Mouse (Mus musculus): Measurements from ENCODE around the gene Chrnb1. TPM values are rescaled to one million over a fixed set of nuclear protein-coding genes. Genes with fewer than 3 reads are reported as not detected.

Chrnb1 gene
- total RNA-seq, 2 experiments from 2014 or later = 0.66 to 0.81 TPM

DNA sequence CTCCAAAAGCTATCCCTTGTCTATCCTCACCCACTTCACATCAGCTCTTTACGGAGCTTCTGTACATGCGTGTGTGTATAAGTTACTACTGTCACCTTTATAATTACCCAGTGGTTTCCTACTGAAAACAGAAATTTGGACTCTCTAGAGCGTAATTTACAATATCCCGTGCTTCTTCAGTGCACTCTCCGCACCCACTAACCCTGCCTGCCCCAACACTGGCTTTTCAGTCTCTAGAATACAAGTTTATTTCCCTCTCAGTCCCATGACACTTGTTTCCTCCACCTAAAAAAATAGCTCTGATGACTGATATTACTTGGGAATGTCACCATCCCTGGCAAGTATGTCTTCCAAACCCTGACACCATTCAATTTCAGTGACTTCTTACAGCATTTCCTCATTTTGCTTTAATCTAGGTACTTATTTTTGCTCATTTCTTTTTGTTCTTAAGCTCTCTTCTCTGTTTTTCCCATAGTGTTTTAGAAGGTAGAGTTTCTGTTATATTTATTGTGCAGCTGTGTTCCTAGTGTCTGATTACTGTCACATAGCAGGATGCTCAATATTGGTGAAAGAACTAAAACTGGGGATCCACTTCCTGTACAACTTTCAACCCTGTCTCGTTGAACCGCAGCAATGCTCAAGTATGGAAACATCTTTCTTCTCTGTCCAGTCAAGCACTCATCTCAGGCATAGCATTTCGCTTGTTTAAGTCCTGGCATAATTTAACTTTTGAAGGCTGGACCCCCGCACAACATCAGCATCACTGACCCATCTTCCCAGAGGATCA, 38.2 kb downstream of the Chrnb1 start:
- no peak for DNase-seq (ENCODE audit: low spot score in 2 of 2)
- intact Hi-C loops (cut with DNase I) = loop anchor here (2.0 kb wide), 1 partner anchor 79 kb away; the partner anchor contains the start of gene Nlgn2

DNA sequence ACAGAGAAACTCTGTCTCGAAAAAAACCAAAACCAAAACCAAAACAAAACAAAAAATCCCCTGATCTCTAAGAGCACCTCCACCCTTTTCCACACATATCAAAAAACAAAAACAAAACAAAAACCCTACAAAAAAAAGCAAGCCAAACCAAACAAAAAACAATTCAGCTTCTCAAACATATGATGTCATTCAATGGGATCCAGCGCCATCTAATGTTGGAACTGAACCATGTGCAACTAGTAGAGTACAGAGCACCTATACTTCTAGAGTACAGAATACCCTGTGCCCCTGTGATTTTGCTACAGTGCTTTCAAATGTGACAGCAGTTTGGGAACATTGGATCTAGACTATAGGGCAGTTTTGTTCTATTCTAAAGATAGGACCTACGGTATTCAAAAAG, 41.0 kb downstream of the Chrnb1 start:
- DNase-seq (ENCODE audit: low spot score in 2 of 2) = no peak
- intact Hi-C loops (cut with DNase I) = loop anchor here (1.0 kb wide), 1 partner anchor 72 kb away; the partner anchor contains the start of gene Senp3

DNA sequence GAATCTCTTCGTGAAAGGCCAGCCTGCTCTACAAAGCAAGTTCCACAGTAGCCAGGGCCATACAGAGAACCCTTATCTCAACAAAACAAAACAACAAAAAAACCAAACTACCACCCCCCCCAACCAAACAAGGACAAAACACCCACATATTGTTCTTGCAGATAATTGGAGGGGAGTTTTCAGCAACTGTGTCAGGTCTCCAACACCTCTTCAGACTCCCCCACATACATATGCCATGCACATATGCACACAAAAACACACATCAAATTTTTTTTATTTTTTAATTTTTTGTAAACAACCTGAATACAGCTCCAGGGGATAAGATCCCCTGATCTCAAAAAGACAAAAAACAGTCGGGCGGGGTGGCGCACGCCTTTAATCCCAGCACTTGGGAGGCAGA, 41.5 kb downstream of the Chrnb1 start:
- intact Hi-C loops (cut with DNase I) = loop anchor here (1.0 kb wide), 1 partner anchor 72 kb away; the partner anchor contains the start of gene Senp3
- DNase-seq (ENCODE audit: low spot score in 2 of 2) = no peak

DNA sequence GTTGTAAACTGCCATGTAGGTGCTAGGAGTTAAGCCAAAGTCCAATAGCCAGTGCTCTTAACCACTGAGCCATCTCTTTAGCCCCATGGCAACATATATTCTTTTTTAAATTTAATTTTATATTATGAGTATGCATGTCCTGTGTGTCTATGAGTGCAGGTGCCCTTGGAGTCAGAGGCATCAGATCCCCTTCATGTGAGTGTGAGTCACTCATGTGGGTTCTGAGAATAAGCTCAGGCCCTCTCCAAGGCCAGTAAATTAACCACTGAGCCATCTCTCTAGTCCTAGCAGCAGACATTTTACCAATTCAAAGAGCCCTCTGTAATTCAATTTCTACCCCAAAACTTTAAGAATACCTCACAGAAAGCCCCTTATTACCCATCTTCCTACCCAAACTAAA, 43.1 kb downstream of the Chrnb1 start:
- intact Hi-C loops (cut with DNase I) = no loop called here
- no peak for DNase-seq (ENCODE audit: low spot score in 2 of 2)

DNA sequence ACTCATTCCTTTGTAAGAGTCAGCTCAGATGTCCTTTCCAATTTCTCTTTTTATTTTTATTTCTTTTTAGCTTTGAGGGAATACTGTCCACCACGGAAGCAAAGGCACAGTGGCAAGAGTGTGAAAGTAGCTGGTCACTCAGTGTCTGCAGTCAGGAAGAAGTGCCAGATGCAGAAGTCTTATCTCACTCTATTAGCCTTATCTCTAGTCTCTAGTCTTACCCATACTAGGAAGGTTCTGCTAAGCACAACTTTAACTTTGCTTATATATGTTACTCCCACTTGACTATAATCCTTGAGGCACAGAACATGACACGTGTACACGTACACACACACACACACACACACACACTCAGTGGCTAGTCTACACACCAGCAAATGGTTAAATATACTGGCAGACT, 44.1 kb downstream of the Chrnb1 start:
- intact Hi-C loops (cut with DNase I) = no loop called here
- no peak for DNase-seq (ENCODE audit: low spot score in 2 of 2)

Other genes starting within 250 kb of the Chrnb1 start
- gene Dnah2, start 246.8 kb downstream of the Chrnb1 start, total RNA-seq (2021) = 1 to 10 TPM; 1.4 to 2.1 TPM
- 10 to 100 TPM; 56.1 to 57.3 TPM for gene Efnb3, start 235.7 kb downstream of the Chrnb1 start, total RNA-seq (2021)
- 10 to 100 TPM; 10.2 to 10.8 TPM for gene Wrap53, start 215.7 kb downstream of the Chrnb1 start, total RNA-seq (2021)
- gene Trp53, start 215.6 kb downstream of the Chrnb1 start, total RNA-seq (2021) = 10 to 100 TPM; 21.7 to 22.6 TPM
- gene Atp1b2, start 190.0 kb downstream of the Chrnb1 start, total RNA-seq (2021) = 100 to 1,000 TPM; 398 to 420 TPM
- gene Shbg, start 178.0 kb downstream of the Chrnb1 start, total RNA-seq (2021) = not detected
- 10 to 100 TPM in 1 of 2 experiments, 1 to 10 TPM in 1; 9.5 to 11.2 TPM for gene Sat2, start 173.9 kb downstream of the Chrnb1 start, total RNA-seq (2021)
- 100 to 1,000 TPM; 117 to 149 TPM for gene Fxr2, start 163.0 kb downstream of the Chrnb1 start, total RNA-seq (2021)
- under 1 TPM in 1 of 2 experiments, not detected in 1; 0.39 TPM for gene Sox15, start 140.6 kb downstream of the Chrnb1 start, total RNA-seq (2021)
- gene Mpdu1, start 133.3 kb downstream of the Chrnb1 start, total RNA-seq (2021) = 10 to 100 TPM; 59.8 to 62.3 TPM
- 10 to 100 TPM; 14.9 to 15.1 TPM for gene Cd68, start 129.8 kb downstream of the Chrnb1 start, total RNA-seq (2021)
- gene Eif4a1, start 123.5 kb downstream of the Chrnb1 start, total RNA-seq (2021) = 100 to 1,000 TPM; 276 to 285 TPM
- 100 to 1,000 TPM in 1 of 2 experiments, 10 to 100 TPM in 1; 84.3 to 114 TPM for gene Senp3, start 113.9 kb downstream of the Chrnb1 start, total RNA-seq (2021)
- gene Tnfsf13, start 110.2 kb downstream of the Chrnb1 start, total RNA-seq (2021) = 1 to 10 TPM; 2.3 to 2.6 TPM
- gene Tnfsf12, start 100.1 kb downstream of the Chrnb1 start, total RNA-seq (2021) = 10 to 100 TPM in 1 of 2 experiments, 1 to 10 TPM in 1; 7.2 to 12.3 TPM
- 1 to 10 TPM; 1.7 to 3.0 TPM for gene Tnfsfm13, start 99.8 kb downstream of the Chrnb1 start, total RNA-seq (2021)
- gene Polr2a, start 37.3 kb downstream of the Chrnb1 start, total RNA-seq (2021) = 10 to 100 TPM; 53.5 to 59.7 TPM
- gene Slc35g3, start 34.0 kb downstream of the Chrnb1 start, total RNA-seq (2021) = not detected
- 100 to 1,000 TPM; 122 to 127 TPM for gene Zbtb4, start 30.0 kb downstream of the Chrnb1 start, total RNA-seq (2021)
- 10 to 100 TPM; 14.1 to 18.7 TPM for gene Fgf11, start 5.9 kb upstream of the Chrnb1 start, total RNA-seq (2021)
- gene Tmem102, start 9.7 kb upstream of the Chrnb1 start, total RNA-seq (2021) = not detected
- not detected for gene Gm39566, start 19.4 kb upstream of the Chrnb1 start, total RNA-seq (2021)
- gene Spem2, start 22.5 kb upstream of the Chrnb1 start, total RNA-seq (2021) = not detected
- gene Spem1, start 26.2 kb upstream of the Chrnb1 start, total RNA-seq (2021) = under 1 TPM; 0.52 TPM
- gene Nlgn2, start 41.8 kb upstream of the Chrnb1 start, total RNA-seq (2021) = 100 to 1,000 TPM; 239 to 241 TPM
- 100 to 1,000 TPM; 111 to 130 TPM for gene Tmem256, start 42.6 kb upstream of the Chrnb1 start, total RNA-seq (2021)
- gene Plscr3, start 50.4 kb upstream of the Chrnb1 start, total RNA-seq (2021) = 10 to 100 TPM; 18.4 to 18.7 TPM
- not detected for gene Tnk1, start 62.8 kb upstream of the Chrnb1 start, total RNA-seq (2021)
- not detected for gene Tmem95, start 82.1 kb upstream of the Chrnb1 start, total RNA-seq (2021)
- gene Kctd11, start 85.5 kb upstream of the Chrnb1 start, total RNA-seq (2021) = 1 to 10 TPM in 1 of 2 experiments, under 1 TPM in 1; 0.93 to 1.3 TPM
- gene Acap1, start 99.6 kb upstream of the Chrnb1 start, total RNA-seq (2021) = under 1 TPM in 1 of 2 experiments, not detected in 1; 0.27 TPM
- under 1 TPM in 1 of 2 experiments, not detected in 1; 0.64 TPM for gene 2810408A11Rik, start 105.0 kb upstream of the Chrnb1 start, total RNA-seq (2021)
- gene Neurl4, start 105.1 kb upstream of the Chrnb1 start, total RNA-seq (2021) = 100 to 1,000 TPM; 114 to 121 TPM
- 10 to 100 TPM; 25.9 to 32.4 TPM for gene Gps2, start 117.9 kb upstream of the Chrnb1 start, total RNA-seq (2021)
- 100 to 1,000 TPM; 406 to 453 TPM for gene Eif5a, start 126.0 kb upstream of the Chrnb1 start, total RNA-seq (2021)
- gene Ybx2, start 139.9 kb upstream of the Chrnb1 start, total RNA-seq (2021) = 10 to 100 TPM in 1 of 2 experiments, 1 to 10 TPM in 1; 4.6 to 14.7 TPM
- gene Slc2a4, start 152.2 kb upstream of the Chrnb1 start, total RNA-seq (2021) = 1 to 10 TPM; 3.6 to 4.4 TPM
- not detected for gene Cldn7, start 168.8 kb upstream of the Chrnb1 start, total RNA-seq (2021)
- 100 to 1,000 TPM; 112 to 128 TPM for gene Ctdnep1, start 185.2 kb upstream of the Chrnb1 start, total RNA-seq (2021)
- gene Elp5, start 186.6 kb upstream of the Chrnb1 start, total RNA-seq (2021) = 10 to 100 TPM; 79.2 to 88.5 TPM
- 100 to 1,000 TPM; 199 to 219 TPM for gene Gabarap, start 195.2 kb upstream of the Chrnb1 start, total RNA-seq (2021)
- gene Phf23, start 199.8 kb upstream of the Chrnb1 start, total RNA-seq (2021) = 10 to 100 TPM; 41.3 to 46.1 TPM
- 10 to 100 TPM; 25.4 to 36.0 TPM for gene Dvl2, start 204.7 kb upstream of the Chrnb1 start, total RNA-seq (2021)
- gene Acadvl, start 219.5 kb upstream of the Chrnb1 start, total RNA-seq (2021) = 10 to 100 TPM; 54.3 to 58.5 TPM
- gene Dlg4, start 221.0 kb upstream of the Chrnb1 start, total RNA-seq (2021) = 100 to 1,000 TPM; 867 to 894 TPM

Data from left cerebral cortex, postnatal 36 days (tissue).